Mouse (Mus musculus) brain, embryonic 14.5 days (tissue): ENCODE measurements at regions not wholly inside any gene's neighbourhood (a gene's known extent, or its start where the extent isn't known, plus 50 kb on each side); places are given as distances from the start of the nearest gene placed in this dataset.
A peak's percentile ranks its signal among the peaks of the same experiment; 100 is the strongest.

Experiments used
- DNase-seq: peaks from one replicate; pipeline ENCODE4 v3.0.0-alpha.2; 2011; ENCODE audit warnings: low read depth
- CTCF ChIP-seq: fragments of 200-500 bp; IDR thresholded peaks from 2 replicates; pipeline ENCODE4 v1.5.1; 2012; ENCODE audit warnings: inconsistent platforms, mild to moderate bottlenecking, moderate library complexity, borderline replicate concordance; ENCODE audit not compliant: insufficient read depth, insufficient read length; ENCODE audit errors: extremely low read depth
- POLR2A ChIP-seq: fragments of 200-500 bp; IDR thresholded peaks from 2 replicates; pipeline ENCODE4 v1.6.1; 2012; ENCODE audit warnings: mild to moderate bottlenecking, inconsistent platforms, borderline replicate concordance; ENCODE audit not compliant: poor library complexity, insufficient read depth, insufficient read length, severe bottlenecking; ENCODE audit errors: extremely low read depth

DNA sequence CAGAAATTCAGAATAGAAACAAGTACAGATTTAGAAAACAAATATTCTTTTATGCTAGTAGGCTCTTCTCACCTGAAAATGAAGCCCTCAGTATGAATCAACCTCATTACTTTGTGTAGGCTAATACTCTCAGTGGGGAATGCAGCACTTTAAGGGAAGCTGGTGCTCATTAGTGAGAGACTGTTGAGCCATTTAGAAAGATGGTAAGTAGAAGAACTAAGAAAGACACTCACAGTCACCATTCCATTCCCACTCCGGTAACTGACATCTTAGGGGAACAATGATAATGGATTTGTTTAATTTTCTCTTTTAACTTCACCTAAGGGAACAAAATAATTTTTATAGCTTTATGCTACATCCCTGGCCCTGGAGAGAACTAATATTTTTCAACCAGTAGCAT is 648.0 kb upstream of the Nova1 start:
- peak; percentile 44 for DNase-seq
- TF ChIP-seq POLR2A = no peak
- TF ChIP-seq CTCF = no peak

DNA sequence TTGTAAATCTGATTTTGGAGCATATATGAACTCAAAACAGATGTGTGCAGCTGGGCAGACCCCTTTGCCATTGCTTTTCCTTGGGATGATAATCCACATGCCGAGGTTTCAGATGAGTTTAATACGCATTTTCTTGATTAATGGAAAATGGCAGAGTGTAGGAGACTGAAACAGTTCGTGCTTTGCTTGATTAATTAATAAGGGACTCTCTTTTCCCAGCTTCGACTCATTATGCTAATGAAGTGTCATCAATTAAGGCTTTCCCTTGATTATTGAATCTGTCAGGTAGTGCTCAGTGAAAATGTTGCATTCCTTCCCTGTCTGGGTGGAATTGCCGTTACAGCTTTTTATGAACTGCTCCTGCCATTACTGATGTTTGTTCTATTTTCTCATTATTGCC is 647.2 kb upstream of the Nova1 start:
- peak; percentile 66 for DNase-seq
- no peak for TF ChIP-seq POLR2A
- no peak for TF ChIP-seq CTCF

DNA sequence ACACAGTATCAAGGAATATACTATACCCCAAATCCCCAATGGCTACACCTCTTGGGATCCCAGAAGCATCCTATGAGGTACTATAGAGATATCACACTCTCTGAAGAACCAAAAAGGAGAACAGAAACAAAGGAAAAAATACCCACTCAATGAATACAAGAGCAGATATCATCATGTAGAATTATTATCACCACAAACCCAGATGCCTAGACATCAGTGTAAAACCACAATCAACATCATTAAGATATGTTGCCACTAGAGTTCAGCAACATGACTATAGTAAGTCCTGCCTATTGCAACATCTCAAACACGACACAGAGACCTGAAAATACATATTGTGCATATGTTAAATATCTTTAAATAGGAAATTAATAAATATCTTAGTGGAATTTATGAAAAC is 612.9 kb upstream of the Nova1 start:
- DNase-seq = no peak
- no peak for TF ChIP-seq CTCF
- no peak for TF ChIP-seq POLR2A

DNA sequence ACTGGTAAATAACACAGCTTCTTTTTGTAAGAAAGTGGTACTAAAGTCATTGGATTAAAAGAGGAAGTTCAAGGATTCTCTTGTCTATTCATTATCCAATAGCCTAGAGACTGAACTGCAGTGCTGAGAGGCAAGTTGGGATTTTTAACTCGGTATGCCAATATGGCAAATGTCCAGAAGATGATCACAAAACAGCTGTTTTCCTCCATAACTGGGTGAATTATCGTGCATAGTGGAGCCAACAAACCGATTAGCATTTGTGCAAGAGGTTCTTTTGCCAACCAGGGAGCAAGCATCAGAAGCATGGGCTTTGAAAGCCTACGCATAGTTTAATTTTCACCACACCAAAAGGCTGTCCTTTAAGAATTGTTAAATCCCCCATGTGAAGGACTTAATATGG is 593.5 kb upstream of the Nova1 start:
- DNase-seq = peak; percentile 76
- TF ChIP-seq CTCF (no peak), POLR2A (no peak)

DNA sequence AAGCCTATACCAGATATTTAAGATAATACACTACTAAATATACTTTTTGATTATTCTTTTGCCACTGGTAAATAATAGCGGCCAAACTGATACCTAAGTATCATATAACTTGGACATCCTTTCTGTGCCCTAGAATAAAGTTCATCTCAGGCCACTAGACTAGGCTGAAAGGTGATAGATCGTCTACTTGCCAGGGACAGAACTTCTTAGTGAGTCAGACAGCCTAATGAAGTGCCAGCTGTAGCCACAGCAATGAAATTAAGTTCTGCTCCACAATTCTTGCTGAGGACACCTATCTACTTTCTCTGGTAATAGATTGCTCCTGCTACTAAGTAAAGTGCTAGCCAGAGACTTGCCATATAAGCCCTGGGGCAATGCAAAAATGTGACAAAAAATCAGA is 587.8 kb upstream of the Nova1 start:
- DNase-seq = no peak
- TF ChIP-seq POLR2A = no peak
- TF ChIP-seq CTCF = no peak

DNA sequence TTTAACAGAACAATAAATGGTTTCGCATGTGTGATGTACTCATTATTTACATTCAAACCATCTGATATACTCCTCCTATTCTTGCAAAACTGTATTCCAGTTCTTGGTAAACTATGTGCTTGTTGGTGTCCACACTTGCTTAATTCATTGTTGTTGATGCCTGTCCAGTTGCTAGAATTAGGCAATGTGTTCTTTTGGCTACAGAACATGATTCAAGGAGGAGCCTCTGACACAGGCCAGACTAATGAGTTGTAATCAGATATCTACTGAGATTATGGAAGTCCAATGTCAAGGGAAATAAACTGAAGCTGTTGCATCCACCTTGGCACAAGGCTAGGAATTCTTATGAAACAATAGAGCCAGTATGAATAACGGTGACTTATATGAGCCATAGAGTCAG is 587.4 kb upstream of the Nova1 start:
- no peak for DNase-seq

DNA sequence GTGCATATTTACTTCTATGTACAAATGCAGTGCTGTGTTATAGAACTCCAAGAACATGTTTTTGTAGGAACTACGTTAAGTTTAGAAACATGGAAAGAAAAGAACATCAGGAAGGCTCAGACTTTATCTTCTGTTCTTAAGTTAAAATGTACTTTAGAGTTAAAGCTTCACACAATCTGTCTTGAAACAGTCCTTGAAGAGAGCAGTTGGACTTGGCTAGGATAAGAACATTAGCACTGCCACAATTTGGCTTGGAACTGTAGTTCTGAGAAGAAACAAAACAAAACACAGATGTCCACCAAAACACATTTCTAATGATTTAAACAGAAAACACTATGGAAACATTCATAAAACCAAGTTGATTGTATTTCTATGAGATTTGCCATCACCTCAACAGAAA is 564.5 kb upstream of the Nova1 start:
- DNase-seq = peak; percentile 53
- TF ChIP-seq POLR2A = no peak
- no peak for TF ChIP-seq CTCF

More for the DNA sequence above, 587.4 kb upstream of the Nova1 start:
- no peak for TF ChIP-seq CTCF
- TF ChIP-seq POLR2A = no peak

DNA sequence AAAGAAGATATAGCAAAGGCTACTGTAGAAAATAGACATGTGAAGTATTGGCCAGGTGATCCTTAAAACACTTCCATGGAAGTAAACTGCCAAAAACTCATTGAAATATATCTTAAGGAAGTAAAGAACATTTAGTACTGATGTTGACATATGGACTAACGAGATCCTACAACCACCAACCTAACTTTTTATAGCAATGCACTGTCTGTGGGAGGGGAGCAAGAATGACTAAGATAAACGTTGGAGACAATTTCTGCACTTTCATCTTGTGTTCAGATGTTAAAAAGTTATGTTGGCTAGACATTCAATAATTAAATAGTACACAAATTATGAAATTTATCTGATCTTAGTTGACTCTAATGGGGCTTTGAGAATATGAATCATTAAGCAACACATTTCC is 534.5 kb upstream of the Nova1 start:
- DNase-seq = no peak
- TF ChIP-seq POLR2A (no peak), CTCF (no peak)

DNA sequence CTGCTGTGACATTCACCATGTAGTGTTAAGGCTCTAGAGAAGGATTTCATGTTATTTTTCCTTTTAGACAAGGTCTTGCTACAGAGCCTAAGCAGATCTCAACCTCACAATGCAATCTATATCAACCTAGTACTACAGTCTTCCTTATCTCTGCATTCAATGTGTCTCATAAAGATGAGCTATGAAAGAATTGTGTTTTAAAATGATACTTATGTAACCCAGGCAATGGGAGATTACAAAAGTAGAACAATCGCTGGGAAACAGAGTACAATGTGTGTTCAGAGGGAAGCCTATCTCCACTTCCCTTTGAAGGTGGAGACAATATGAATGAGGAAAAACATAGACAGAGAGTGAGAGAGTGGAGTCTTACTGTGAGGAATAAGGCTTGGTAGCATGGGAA is 532.5 kb upstream of the Nova1 start:
- no peak for TF ChIP-seq CTCF
- TF ChIP-seq POLR2A = no peak
- DNase-seq = no peak

DNA sequence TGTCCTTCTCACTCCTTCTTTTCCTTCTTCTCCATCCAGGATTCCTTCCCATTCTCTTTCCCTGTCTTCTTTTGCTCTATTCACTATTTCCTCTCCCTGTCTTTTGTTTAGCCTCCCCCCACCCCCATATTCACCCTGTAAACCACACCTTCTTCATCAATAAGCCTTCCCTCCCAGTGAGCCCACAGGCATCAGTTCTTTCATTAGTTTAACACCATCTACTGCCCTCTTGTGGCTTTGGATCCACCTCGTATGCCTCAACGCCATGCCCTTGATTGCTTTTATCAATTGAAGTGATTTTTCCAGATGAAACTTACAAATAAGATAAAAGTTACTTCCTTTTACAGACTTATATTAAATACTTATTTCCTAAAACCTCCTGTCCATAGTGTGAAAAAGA is 494.7 kb upstream of the Nova1 start:
- TF ChIP-seq POLR2A (no peak), CTCF (peak; percentile 62; the same call in 1 of the 2 replicates)
- DNase-seq = peak; percentile 73

DNA sequence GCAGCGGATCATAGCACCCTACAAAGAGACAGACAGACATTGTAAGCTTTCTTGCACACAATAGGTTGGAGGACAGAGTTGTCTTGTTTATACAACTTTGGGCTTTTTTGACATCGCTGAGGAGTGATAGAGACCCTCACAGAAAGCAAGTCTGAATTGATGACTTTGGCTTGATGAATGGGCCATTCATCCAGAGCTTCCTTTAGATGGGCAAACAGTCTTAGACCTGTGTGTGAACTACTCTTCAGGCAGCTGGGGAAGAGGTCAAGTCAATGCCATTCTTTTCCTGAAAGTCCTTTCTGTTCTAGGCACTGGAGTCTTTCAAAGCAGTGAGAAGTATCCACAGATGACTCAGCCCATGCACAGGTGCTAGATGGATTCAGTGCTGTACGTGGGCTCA is 457.2 kb upstream of the Nova1 start:
- peak; percentile 3 for DNase-seq
- TF ChIP-seq POLR2A = no peak
- TF ChIP-seq CTCF = no peak

DNA sequence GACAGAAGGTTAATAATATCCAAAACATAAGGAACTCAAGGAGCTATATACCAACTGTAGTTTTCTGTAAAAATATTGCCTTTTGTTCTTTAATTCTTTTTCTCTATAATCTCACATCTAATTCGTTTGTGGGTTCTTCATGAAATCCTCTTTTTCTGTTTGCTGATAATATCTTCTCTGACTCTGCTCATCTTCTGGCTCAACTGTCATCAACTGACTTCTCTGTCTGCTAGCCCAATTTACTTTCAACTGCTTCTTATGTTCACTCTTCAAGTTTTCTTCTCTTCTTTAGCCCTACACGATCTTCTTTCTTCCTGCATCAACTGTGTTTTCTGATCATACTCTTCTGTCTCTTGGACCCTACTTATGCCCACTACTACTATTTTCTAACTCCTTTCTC is 453.6 kb upstream of the Nova1 start:
- TF ChIP-seq CTCF = no peak
- TF ChIP-seq POLR2A = no peak
- no peak for DNase-seq

DNA sequence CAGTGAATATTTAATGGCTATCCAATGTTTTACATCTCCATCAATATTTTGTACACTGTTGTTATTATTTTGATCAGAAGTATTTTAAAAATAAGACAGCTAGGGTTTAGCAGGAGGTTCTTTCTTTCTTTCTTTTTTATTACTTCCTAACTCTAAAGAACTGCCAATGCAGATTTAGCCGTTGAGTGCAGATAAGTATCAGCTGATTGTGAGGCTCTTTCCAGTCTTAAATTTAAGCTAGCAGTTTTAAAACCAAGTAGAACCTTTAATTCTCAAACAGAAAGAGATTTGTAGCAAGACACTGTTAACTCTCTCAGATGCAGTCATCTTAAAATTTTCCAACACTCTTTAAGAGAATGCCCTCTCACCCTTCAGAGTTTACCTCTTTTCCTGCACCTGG is 445.4 kb upstream of the Nova1 start:
- TF ChIP-seq POLR2A (no peak), CTCF (no peak)
- DNase-seq = no peak

DNA sequence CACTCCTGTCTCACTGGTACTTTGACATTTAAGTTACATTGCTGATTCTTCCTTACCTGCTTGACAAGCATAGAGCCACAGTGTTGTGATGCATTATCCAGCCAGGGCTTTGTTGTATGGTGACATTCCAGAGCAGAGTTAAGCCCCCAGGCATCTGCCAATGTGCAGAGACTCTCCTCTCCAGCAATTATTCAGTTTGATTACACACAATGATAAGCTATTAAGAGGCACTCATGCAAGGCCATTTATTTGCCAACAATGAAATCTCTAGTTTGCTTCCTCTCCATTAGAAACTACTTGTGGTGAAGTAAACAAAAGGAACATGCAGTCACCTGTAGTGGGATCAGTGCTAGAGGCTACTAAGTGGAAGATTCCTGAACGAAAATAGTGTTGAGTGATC is 444.7 kb upstream of the Nova1 start:
- no peak for TF ChIP-seq POLR2A
- TF ChIP-seq CTCF = no peak
- peak; percentile 45 for DNase-seq

DNA sequence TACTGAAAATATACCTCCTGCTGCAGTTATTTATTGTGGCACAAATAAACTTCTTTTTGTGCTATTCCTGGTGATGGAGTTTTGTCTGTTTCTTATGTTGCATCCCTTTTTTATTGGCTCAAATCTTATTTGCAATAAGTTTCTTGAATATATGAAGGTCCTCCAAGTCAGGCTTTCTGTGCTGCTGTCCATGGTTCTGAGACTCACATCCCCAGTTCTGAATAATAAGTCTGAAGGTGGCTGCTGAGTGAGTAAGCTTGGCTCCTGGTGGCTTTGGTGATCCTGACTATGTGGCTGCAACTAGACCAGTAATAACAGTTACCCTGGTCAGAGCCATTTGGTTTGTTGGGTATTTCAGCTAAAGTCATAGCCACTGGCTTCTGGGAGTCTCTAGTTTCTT is 433.6 kb upstream of the Nova1 start:
- DNase-seq = no peak
- TF ChIP-seq CTCF (no peak), POLR2A (no peak)
